Mouse (Mus musculus) CD8-positive naive resting alpha-beta T cell, adult 57 days (primary cell): Measurements from ENCODE around the gene C1qtnf2. TPM values are rescaled to one million over a fixed set of nuclear protein-coding genes. Genes with fewer than 3 reads are reported as not detected.

ENCODE experiments used
- total RNA-seq: library from RNA; stranded (reverse); gene quantifications from one replicate; pipeline ENCODE4 v1.2.4, GENCODE M21; 2023

Gene C1qtnf2
- not detected for total RNA-seq

GRCm38 (mm10) chr11:43474225-43474774 is at the start of gene C1qtnf2:
TSS of gene C1qtnf2 (plus strand) at chr11:43474276.

GRCm38 (mm10) chr11:43425824-43426413 is 48.2 kb upstream of the C1qtnf2 start, which contains the start of gene Pttg1:
TSS of gene Pttg1 (minus strand) at chr11:43426251.

GRCm38 (mm10) chr11:43433254-43434023 is 40.6 kb upstream of the C1qtnf2 start, which contains the start of gene Slu7:
TSS of gene Slu7 (plus strand) at chr11:43433744.

GRCm38 (mm10) chr11:43528683-43529499 is 54.8 kb downstream of the C1qtnf2 start, which contains the start of gene Ccnjl:
TSS of gene Ccnjl (plus strand) at chr11:43528784.

Other genes starting within 250 kb of the C1qtnf2 start
- gene Pttg1, start 48.0 kb upstream of the C1qtnf2 start, total RNA-seq = 51.8 TPM
- 110 TPM for gene Slu7, start 40.5 kb upstream of the C1qtnf2 start, total RNA-seq
- gene Ccnjl, start 54.5 kb downstream of the C1qtnf2 start, total RNA-seq = 2.2 TPM
- 1.0 TPM for gene 4933415A04Rik, start 112.8 kb downstream of the C1qtnf2 start, total RNA-seq
- not detected for gene Fabp6, start 127.3 kb downstream of the C1qtnf2 start, total RNA-seq
- 64.4 TPM for gene Pwwp2a, start 207.7 kb downstream of the C1qtnf2 start, total RNA-seq